Mouse (Mus musculus) hindbrain, embryonic 11.5 days (tissue): Measurements from ENCODE around the gene Nxf1. TPM values are rescaled to one million over a fixed set of nuclear protein-coding genes. Genes with fewer than 3 reads are reported as not detected.
"Not testable (repeated sequence)": the region's sequence is repeated elsewhere in the genome, so short reads cannot be mapped to it uniquely, and the experiment has no call there.

Experiments used
- ATAC-seq: fragments of 200-750 bp; cut with Nextera tagmentation; 2 replicates; pipeline ENCODE4 v1.8.0; 2017; ENCODE audit warnings: mild to moderate bottlenecking, moderate TSS enrichment, moderate library complexity; ENCODE audit not compliant: low FRiP score
- DNase-seq: peaks from one replicate; pipeline ENCODE4 v3.0.0-alpha.2; 2015; ENCODE audit warnings: low spot score
- H3K27ac ChIP-seq: fragments of 300-500 bp; sonication (generic); 2 replicates; pipeline ENCODE4 v1.5.1; 2014; ENCODE audit warnings: mild to moderate bottlenecking, low read depth, low read length
- H3K27me3 ChIP-seq: fragments of 300-500 bp; sonication (generic); 2 replicates; pipeline ENCODE4 v1.6.1; 2014; ENCODE audit warnings: mild to moderate bottlenecking, low read length, moderate library complexity, mixed read lengths; ENCODE audit not compliant: control insufficient read depth, insufficient read depth
- H3K36me3 ChIP-seq: fragments of 300-500 bp; sonication (generic); 2 replicates; pipeline ENCODE4 v1.6.1; 2014; ENCODE audit warnings: mild to moderate bottlenecking, low read length, moderate library complexity, mixed read lengths; ENCODE audit not compliant: control insufficient read depth, insufficient read depth
- H3K4me1 ChIP-seq: fragments of 300-500 bp; sonication (generic); replicated peaks from 2 replicates; pipeline ENCODE4 v1.6.1; 2014; ENCODE audit warnings: low read length, mixed read lengths; ENCODE audit not compliant: control insufficient read depth, insufficient read depth
- H3K4me2 ChIP-seq: fragments of 300-500 bp; sonication (generic); replicated peaks from 2 replicates; pipeline ENCODE4 v1.6.1; 2014; ENCODE audit warnings: mild to moderate bottlenecking, low read depth, low read length
- H3K4me3 ChIP-seq: fragments of 300-500 bp; sonication (generic); 2 replicates; pipeline ENCODE4 v1.5.1; 2014; ENCODE audit warnings: low read depth, low read length
- H3K9ac ChIP-seq: fragments of 300-500 bp; sonication (generic); 2 replicates; pipeline ENCODE4 v1.6.1; 2014; ENCODE audit warnings: low read depth, low read length
- H3K9me3 ChIP-seq: fragments of 300-500 bp; sonication (generic); 2 replicates; pipeline ENCODE4 v1.6.1; 2016; ENCODE audit warnings: low read length; ENCODE audit not compliant: control insufficient read depth
- WGBS: fragments of 180-500 bp; shearing (Covaris S2); extraction: QIAGEN DNeasy Blood & Tissue Kit; methylation state at CpG from one replicate; pipeline ENCODE4 v1.1.7; 2014; 5-methylcytosine and 5-hydroxymethylcytosine counted together
- polyA plus RNA-seq: library from polyadenylated mRNA; unstranded; fragments of >200 nt; fragmentation: Nextera tagmentation; extraction: Ambion mirVana; gene quantifications from 2 replicates; pipeline ENCODE4 v1.2.1, GENCODE M21; 2014

Gene Nxf1
- polyA plus RNA-seq, 1 experiment from 2014 or later, result 213 TPM

GRCm38 (mm10) chr19:8728335-8729099 is 28.4 kb upstream of the Nxf1 start:
- not testable (repeated sequence) for H3K27me3 ChIP-seq, H3K36me3 ChIP-seq, H3K9ac ChIP-seq, DNase-seq, ATAC-seq, H3K27ac ChIP-seq, H3K4me1 ChIP-seq, H3K9me3 ChIP-seq, H3K4me2 ChIP-seq, H3K4me3 ChIP-seq
- 51% methylated on average over 3 of the region's 3 CpGs for WGBS

GRCm38 (mm10) chr19:8734334-8734733 is 22.5 kb upstream of the Nxf1 start:
- WGBS, result 77% methylated on average over 3 of the region's 3 CpGs
- Histone ChIP-seq H3K4me3 (no peak overlapping the region), H3K36me3 (no peaks in the 10 kb centered on the region), H3K27ac (no peak overlapping the region), H3K4me2 (no peak overlapping the region), H3K9ac (no peak overlapping the region), H3K9me3 (no peaks in the 10 kb centered on the region), H3K27me3 (no peaks in the 10 kb centered on the region), H3K4me1 (no peaks in the 10 kb centered on the region)
- ATAC-seq (no peak), DNase-seq (no peak)

- Histone ChIP-seq H3K27me3 (no peaks in the 10 kb centered on the region), H3K4me1 (no peaks in the 10 kb centered on the region), H3K4me3 (peak within 1 kb of the TSS; percentile 88), H3K9ac (peak within 1 kb of the TSS; percentile 72), H3K9me3 (no peaks in the 10 kb centered on the region), H3K36me3 (no peaks in the 10 kb centered on the region), H3K27ac (peak within 1 kb of the TSS; percentile 17; the same call in 1 of the 2 replicates), H3K4me2 (peak within 1 kb of the TSS; percentile 63)
- ATAC-seq, result peak; percentile 95
- under 1% methylated on average over 32 of the region's 32 CpGs for WGBS
- peak; percentile 99 for DNase-seq
Measured at GRCm38 (mm10) chr19:8735389-8736159, 21.3 kb upstream of the Nxf1 start, which contains the start of gene Wdr74. Gene Wdr74 (plus strand): TSS chr19:8735827.

- Histone ChIP-seq H3K9ac (peak overlapping the region; percentile 72), H3K27me3 (no peaks in the 10 kb centered on the region), H3K36me3 (no peaks in the 10 kb centered on the region), H3K27ac (no peak overlapping the region), H3K4me3 (peak overlapping the region; percentile 88), H3K4me1 (no peaks in the 10 kb centered on the region), H3K4me2 (peak overlapping the region; percentile 63), H3K9me3 (no peaks in the 10 kb centered on the region)
- DNase-seq (no peak), ATAC-seq (peak; percentile 63)
- WGBS, result 4% methylated on average over 11 of the region's 11 CpGs
Measured at GRCm38 (mm10) chr19:8736160-8736467, 20.8 kb upstream of the Nxf1 start.

GRCm38 (mm10) chr19:8738911-8739310 is 18.0 kb upstream of the Nxf1 start:
- H3K27ac ChIP-seq, result no peak overlapping the region
- 0 out of 2 replicates have a peak, but pooled peaks cover 6% of the 10 kb centered on the region for H3K4me1 ChIP-seq
- DNase-seq, result no peak
- H3K36me3 ChIP-seq, result no peaks in the 10 kb centered on the region
- no peaks in the 10 kb centered on the region for H3K9me3 ChIP-seq
- H3K4me3 ChIP-seq, result peak overlapping the region; percentile 10; the same call in 1 of the 2 replicates
- 93% methylated on average over 7 of the region's 7 CpGs for WGBS
- H3K27me3 ChIP-seq, result no peaks in the 10 kb centered on the region
- no peak overlapping the region for H3K4me2 ChIP-seq
- no peak for ATAC-seq
- H3K9ac ChIP-seq, result no peak overlapping the region

GRCm38 (mm10) chr19:8739646-8740045 is 17.2 kb upstream of the Nxf1 start:
- no peak overlapping the region for H3K4me3 ChIP-seq
- ATAC-seq (no peak), DNase-seq (no peak)
- no peaks in the 10 kb centered on the region for H3K27me3 ChIP-seq
- H3K9me3 ChIP-seq, result no peaks in the 10 kb centered on the region
- 92% methylated on average over 6 of the region's 6 CpGs for WGBS
- 0 out of 2 replicates have a peak, but pooled peaks cover 6% of the 10 kb centered on the region for H3K4me1 ChIP-seq
- no peaks in the 10 kb centered on the region for H3K36me3 ChIP-seq
- H3K9ac ChIP-seq, result no peak overlapping the region
- H3K27ac ChIP-seq, result no peak overlapping the region
- no peak overlapping the region for H3K4me2 ChIP-seq

- no peaks in the 10 kb centered on the region for H3K27me3 ChIP-seq
- WGBS, result 68% methylated on average over 14 of the region's 14 CpGs
- H3K27ac ChIP-seq, result peak within 1 kb of the TSS; percentile 86
- no peak for ATAC-seq
- H3K9me3 ChIP-seq, result no peaks in the 10 kb centered on the region
- no peak for DNase-seq
- peak within 1 kb of the TSS; percentile 43 for H3K9ac ChIP-seq
- no peaks in the 10 kb centered on the region for H3K36me3 ChIP-seq
- H3K4me2 ChIP-seq, result peak within 1 kb of the TSS; percentile 27
- peak within 1 kb of the TSS; percentile 47 for H3K4me3 ChIP-seq
- 0 out of 2 replicates have a peak, but pooled peaks cover 6% of the 10 kb centered on the region for H3K4me1 ChIP-seq
Measured at GRCm38 (mm10) chr19:8740603-8741002, 16.3 kb upstream of the Nxf1 start, which contains the start of gene 1700092M07Rik. Gene 1700092M07Rik (plus strand): TSS chr19:8740718.

- WGBS, result under 1% methylated on average over 36 of the region's 36 CpGs
Measured at GRCm38 (mm10) chr19:8741243-8741869, 15.5 kb upstream of the Nxf1 start, which contains the start of gene Stx5a. Gene Stx5a (plus strand): TSS chr19:8741413.

More at GRCm38 (mm10) chr19:8741243-8741869, 15.5 kb upstream of the Nxf1 start, which contains the start of gene Stx5a:
- H3K4me2 ChIP-seq, result peak within 1 kb of the TSS; percentile 47
- H3K4me1 ChIP-seq, result 0 out of 2 replicates have a peak, but pooled peaks cover 6% of the 10 kb centered on the region
- no peaks in the 10 kb centered on the region for H3K36me3 ChIP-seq
- H3K27ac ChIP-seq, result peak within 1 kb of the TSS; percentile 86
- peak within 1 kb of the TSS; percentile 47 for H3K4me3 ChIP-seq
- DNase-seq (peak; percentile 96), ATAC-seq (peak; percentile 98)
- H3K27me3 ChIP-seq, result no peaks in the 10 kb centered on the region
- peak within 1 kb of the TSS; percentile 43 for H3K9ac ChIP-seq
- no peaks in the 10 kb centered on the region for H3K9me3 ChIP-seq
